Mouse (Mus musculus): ENCODE measurements around the gene Fbxo5. TPM values are rescaled to one million over a fixed set of nuclear protein-coding genes. Genes with fewer than 3 reads are reported as not detected.

Fbxo5 gene
- polyA plus RNA-seq, 1 experiment from 2014 or later: 10.1 TPM

- Histone ChIP-seq H3K4me3 (ENCODE audit: low read depth, low read length) (no peak overlapping the region; the same call in 1 of the 2 replicates), H3K27me3 (ENCODE audit: control insufficient read depth, insufficient read depth, low read depth, low read length) (no peaks in the 10 kb centered on the region), H3K4me1 (ENCODE audit: control insufficient read depth, insufficient read depth, low read length) (peaks cover 20% of the 10 kb centered on the region), H3K4me2 (ENCODE audit: low read length) (peak overlapping the region; percentile 31), H3K36me3 (ENCODE audit: control insufficient read depth, insufficient read depth, low read length) (peaks cover 12% of the 10 kb centered on the region; the same call in 1 of the 2 replicates), H3K9ac (ENCODE audit: low read depth, low read length) (0 out of 2 replicates have a peak overlapping the region, but pooled peaks have one; percentile 34), H3K27ac (ENCODE audit: low read length) (no peak overlapping the region), H3K9me3 (replicated peaks; ENCODE audit: control insufficient read depth, low read length, poor library complexity, severe bottlenecking) (no peaks in the 10 kb centered on the region)
- 22% methylated on average over 6 of the region's 6 CpGs for WGBS
- ATAC-seq: no peak
Observed at GRCm38 (mm10) chr10:5802866-5803265, 2.5 kb downstream of the Fbxo5 start.

DNA sequence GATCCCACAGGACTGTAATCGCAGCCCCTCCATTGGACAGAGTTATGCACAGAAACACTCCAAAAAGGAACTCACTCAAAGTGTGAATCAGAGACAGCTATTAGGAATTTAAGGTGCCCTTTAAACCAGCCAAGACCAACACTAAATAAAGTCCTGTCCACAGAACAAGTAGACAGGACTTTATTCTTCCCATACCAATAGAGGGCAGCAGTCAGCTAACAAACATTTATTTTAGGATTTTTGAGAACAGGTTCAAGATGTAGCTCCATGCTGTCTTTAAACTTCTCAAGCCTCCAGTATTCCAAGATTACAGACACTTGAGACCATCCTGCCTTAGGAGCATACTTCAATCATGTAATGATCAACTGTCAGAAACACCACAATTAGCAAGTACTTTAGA is 4.9 kb downstream of the Fbxo5 start:
- Histone ChIP-seq H3K36me3 (ENCODE audit: control insufficient read depth, insufficient read depth, low read length) (peaks cover 12% of the 10 kb centered on the region; the same call in 1 of the 2 replicates), H3K27ac (ENCODE audit: low read length) (no peak overlapping the region), H3K9ac (ENCODE audit: low read depth, low read length) (no peak overlapping the region), H3K9me3 (replicated peaks; ENCODE audit: control insufficient read depth, low read length, poor library complexity, severe bottlenecking) (no peaks in the 10 kb centered on the region), H3K4me1 (ENCODE audit: control insufficient read depth, insufficient read depth, low read length) (peaks cover 20% of the 10 kb centered on the region), H3K27me3 (ENCODE audit: control insufficient read depth, insufficient read depth, low read depth, low read length) (no peaks in the 10 kb centered on the region), H3K4me3 (ENCODE audit: low read depth, low read length) (no peak overlapping the region), H3K4me2 (ENCODE audit: low read length) (no peak overlapping the region)
- ATAC-seq: no peak
- WGBS: 92% methylated on average over 1 of the region's 1 CpGs

DNA sequence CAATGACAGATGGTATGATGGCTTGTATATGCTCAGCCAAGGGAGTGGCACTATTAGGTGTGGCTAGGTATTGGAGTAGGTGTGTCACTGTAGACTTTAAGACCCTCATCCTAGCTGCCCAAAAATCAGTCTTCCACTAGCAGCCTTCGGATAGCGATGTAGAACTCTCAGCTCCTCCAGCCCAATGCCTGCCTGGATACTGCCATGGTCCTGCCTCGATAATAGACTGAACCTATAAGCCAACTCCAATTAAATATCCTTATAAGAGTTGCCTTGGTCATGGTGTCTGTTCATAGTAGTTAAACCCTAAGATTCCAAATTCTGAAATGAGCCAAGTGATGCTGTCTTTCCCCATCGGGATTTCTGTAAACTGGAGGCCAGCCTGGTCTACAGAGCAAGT is 7.3 kb downstream of the Fbxo5 start:
- Histone ChIP-seq H3K4me3 (ENCODE audit: low read depth, low read length) (no peak overlapping the region), H3K27me3 (ENCODE audit: control insufficient read depth, insufficient read depth, low read depth, low read length) (no peaks in the 10 kb centered on the region), H3K9me3 (replicated peaks; ENCODE audit: control insufficient read depth, low read length, poor library complexity, severe bottlenecking) (no peaks in the 10 kb centered on the region), H3K4me1 (ENCODE audit: control insufficient read depth, insufficient read depth, low read length) (peaks cover 6% of the 10 kb centered on the region), H3K36me3 (ENCODE audit: control insufficient read depth, insufficient read depth, low read length) (peaks cover 12% of the 10 kb centered on the region; the same call in 1 of the 2 replicates), H3K27ac (ENCODE audit: low read length) (no peak overlapping the region), H3K9ac (ENCODE audit: low read depth, low read length) (no peak overlapping the region), H3K4me2 (ENCODE audit: low read length) (no peak overlapping the region)
- 82% methylated on average over 4 of the region's 4 CpGs for WGBS
- ATAC-seq: no peak

- H3K27ac ChIP-seq (ENCODE audit: low read length): no peak overlapping the region
- WGBS: 18% methylated on average over 12 of the region's 12 CpGs
- no peaks in the 10 kb centered on the region for H3K36me3 ChIP-seq (ENCODE audit: control insufficient read depth, insufficient read depth, low read length)
- no peaks in the 10 kb centered on the region for H3K9me3 ChIP-seq (replicated peaks; ENCODE audit: control insufficient read depth, low read length, poor library complexity, severe bottlenecking)
- peak; percentile 76; the same call in 1 of the 2 replicates for ATAC-seq
- H3K9ac ChIP-seq (ENCODE audit: low read depth, low read length): no peak overlapping the region
- H3K4me1 ChIP-seq (ENCODE audit: control insufficient read depth, insufficient read depth, low read length): no peaks in the 10 kb centered on the region
- no peak overlapping the region for H3K4me2 ChIP-seq (ENCODE audit: low read length)
- H3K27me3 ChIP-seq (ENCODE audit: control insufficient read depth, insufficient read depth, low read depth, low read length): no peaks in the 10 kb centered on the region
- no peak overlapping the region for H3K4me3 ChIP-seq (ENCODE audit: low read depth, low read length)
Observed at GRCm38 (mm10) chr10:5790657-5791056, 14.7 kb downstream of the Fbxo5 start.

DNA sequence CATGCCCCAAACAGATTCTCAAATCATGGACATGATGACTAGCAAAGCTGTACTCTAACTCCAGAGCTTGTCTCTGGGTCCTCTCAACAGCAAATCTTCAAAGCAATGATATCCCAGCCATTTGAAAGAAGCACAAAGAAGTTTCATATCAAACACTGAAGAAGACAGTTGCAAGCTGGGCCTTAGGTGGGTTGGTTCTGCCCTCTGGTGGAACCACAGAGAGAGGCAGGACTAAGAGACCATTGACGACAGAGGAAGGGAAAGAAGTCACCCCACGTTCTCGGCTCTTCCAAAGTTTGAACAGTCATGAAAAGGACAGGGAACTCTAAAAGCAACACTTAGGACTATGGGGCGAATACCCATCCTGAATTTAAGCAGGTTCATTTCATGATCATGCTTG is 18.5 kb downstream of the Fbxo5 start:
- Histone ChIP-seq H3K4me3 (ENCODE audit: low read depth, low read length) (no peak overlapping the region), H3K27ac (ENCODE audit: low read length) (no peak overlapping the region), H3K36me3 (ENCODE audit: control insufficient read depth, insufficient read depth, low read length) (no peaks in the 10 kb centered on the region), H3K4me2 (ENCODE audit: low read length) (no peak overlapping the region), H3K9ac (ENCODE audit: low read depth, low read length) (no peak overlapping the region), H3K27me3 (ENCODE audit: control insufficient read depth, insufficient read depth, low read depth, low read length) (no peaks in the 10 kb centered on the region), H3K4me1 (ENCODE audit: control insufficient read depth, insufficient read depth, low read length) (no peaks in the 10 kb centered on the region), H3K9me3 (replicated peaks; ENCODE audit: control insufficient read depth, low read length, poor library complexity, severe bottlenecking) (no peaks in the 10 kb centered on the region)
- ATAC-seq: no peak
- 28% methylated on average over 4 of the region's 4 CpGs for WGBS

Other genes starting within 250 kb of the Fbxo5 start
- gene Myct1, start 211.8 kb downstream of the Fbxo5 start, polyA plus RNA-seq (2015; fragmentation: Nextera tagmentation; extraction: Ambion mirVana): 0.73 and 0.93 TPM in 2 replicates
- gene Vip, start 166.4 kb downstream of the Fbxo5 start, polyA plus RNA-seq (2015; fragmentation: Nextera tagmentation; extraction: Ambion mirVana): 0.81 and 1.1 TPM in 2 replicates
- 7.9 and 11.1 TPM in 2 replicates for gene Mtrf1l, start 18.3 kb upstream of the Fbxo5 start, polyA plus RNA-seq (2015; fragmentation: Nextera tagmentation; extraction: Ambion mirVana)
- gene Rgs17, start 116.8 kb upstream of the Fbxo5 start, polyA plus RNA-seq (2015; fragmentation: Nextera tagmentation; extraction: Ambion mirVana): 28.4 and 35.5 TPM in 2 replicates

Data from midbrain, embryonic 16.5 days (tissue).